Mouse (Mus musculus): Measurements from ENCODE around the gene Emc3.

DNA sequence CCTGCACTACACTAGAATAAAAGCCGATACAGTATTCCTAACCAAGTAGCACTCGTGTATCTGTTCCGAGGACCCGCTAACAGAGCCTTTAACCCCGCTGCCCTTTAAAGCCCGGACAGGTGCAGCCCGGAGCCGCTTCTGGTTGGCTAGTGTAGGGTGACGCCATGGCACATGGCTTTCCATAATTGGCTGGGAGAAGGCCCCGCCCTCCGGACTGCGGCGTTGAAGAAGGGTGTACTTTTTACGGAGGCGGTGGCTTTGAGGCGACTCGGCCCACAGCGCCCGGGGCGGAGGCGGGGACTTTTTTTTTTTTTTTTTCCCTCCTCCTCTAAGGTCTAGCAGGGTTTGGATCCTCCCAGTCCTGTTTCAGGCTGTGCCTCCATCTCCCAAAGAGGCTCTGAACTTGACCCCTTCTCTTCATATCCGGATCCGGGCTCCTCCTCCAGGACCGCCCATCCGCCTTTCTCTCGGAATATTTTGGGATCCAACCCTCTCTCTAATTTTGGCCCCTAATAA, 48.3 kb downstream of the Emc3 start, which contains the start of gene Creld1:
- TF ChIP-seq POLR2A (IDR thresholded peaks at IDR 0.05; ENCODE audit: borderline replicate concordance, control insufficient read depth, low read depth, low read length) (peak; percentile 53; the same call in 1 of the 2 replicates), CTCF (IDR thresholded peaks at IDR 0.05; ENCODE audit: control insufficient read depth, insufficient read depth, low read length) (no peak)

Measured in bone marrow, adult 2 months (tissue).